In the genomic region with DNA sequence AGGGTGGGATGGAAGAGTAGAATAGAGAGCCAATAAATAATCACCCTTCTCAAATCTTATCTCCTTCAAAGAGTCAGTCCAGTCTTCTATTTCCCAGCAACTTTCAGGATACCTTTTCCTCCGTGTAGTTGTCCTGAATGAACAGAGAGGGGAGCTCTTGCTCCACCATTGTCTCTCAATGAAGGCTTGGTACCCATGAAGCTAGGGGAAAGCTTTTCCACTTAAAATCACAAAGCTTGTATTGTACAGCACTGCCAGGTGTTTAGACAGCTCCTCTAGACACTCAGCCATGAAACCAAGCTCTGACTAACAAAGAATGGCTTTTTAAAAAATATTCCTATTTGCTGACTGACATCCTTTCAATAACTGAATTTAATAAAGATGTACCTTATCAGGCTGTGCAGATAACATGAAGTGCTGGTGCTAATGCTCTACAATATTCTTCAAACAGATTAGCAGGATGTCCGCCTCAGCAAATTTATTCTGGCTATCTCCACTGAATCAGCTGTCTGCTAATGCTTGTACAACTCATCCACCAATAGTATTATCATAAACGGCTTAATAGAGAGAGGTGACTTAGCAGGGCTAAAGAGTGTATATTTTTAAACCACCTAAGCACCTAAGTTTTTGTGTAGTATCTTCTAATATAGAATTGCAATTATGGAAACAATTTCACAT, we compare ENCODE assay signal across 9 mouse cellular contexts.
DNase-seq lines count a peak whose midpoint lies in the region; ATAC-seq lines count a peak whose summit lies in the region.
"Had no signal": no experiment of that assay in that cellular context is flagged by ENCODE, and none has a peak within 500 bp of the region (broad histone marks: within the 10 kb centered on the region; RNA-seq: fewer than 3 reads in every experiment).

No protein-coding gene starts in this region.

- H3K4me1 ChIP-seq in embryonic facial prominence, embryonic 12.5 days = no peaks in the 10 kb centered on the region

- H3K27ac ChIP-seq in embryonic facial prominence, embryonic 12.5 days = no peak overlapping the region
- H3K27ac ChIP-seq: macrophage had no signal

- no peaks in the 10 kb centered on the region for H3K27me3 ChIP-seq in embryonic facial prominence, embryonic 12.5 days

- 36% methylated on average over 3 of the region's 3 CpGs for WGBS in embryonic facial prominence, embryonic 12.5 days

- ATAC-seq in embryonic facial prominence, embryonic 12.5 days (ENCODE audit: insufficient number of reproducible peaks, insufficient read depth, low FRiP score, low TSS enrichment) = 0 out of 2 replicates have a peak, but pooled peaks have one; percentile 35

- peak; percentile 4 for DNase-seq in adrenal gland, postnatal 14 days
- no peak for DNase-seq in adrenal gland, adult 8-10 months
- DNase-seq in 3T3-L1 (ENCODE audit: low read depth, low spot score) = peak; percentile 44
- DNase-seq in left cerebral cortex, postnatal 25 days (ENCODE audit: low spot score in 2 of 2) = peak; percentile 29 to 73
- DNase-seq in gastrocnemius, postnatal 14 days = no peak
- DNase-seq in spleen, postnatal 10 days (ENCODE audit: low spot score in 2 of 2) = no peak
- DNase-seq in spleen, postnatal 14 days (ENCODE audit: low spot score in 2 of 2) = no peak

- intact Hi-C loops in left cerebral cortex, postnatal 25 days (cut with DNase I) = no loop called here
- intact Hi-C loops in gastrocnemius, postnatal 14 days (cut with DNase I; ENCODE audit: low total_unique reads) = no loop called here

- no peak overlapping the region for H3K4me2 ChIP-seq in embryonic facial prominence, embryonic 12.5 days (replicated peaks)

- H3K9ac ChIP-seq in embryonic facial prominence, embryonic 12.5 days = no peak overlapping the region

- H3K4me3 ChIP-seq in embryonic facial prominence, embryonic 12.5 days = no peak overlapping the region

- H3K36me3 ChIP-seq in embryonic facial prominence, embryonic 12.5 days = no peaks in the 10 kb centered on the region

- no peaks in the 10 kb centered on the region for H3K9me3 ChIP-seq in embryonic facial prominence, embryonic 12.5 days

Comparison
In these comparisons a context has a peak if more than half of its experiments do, and no peak if none do; other contexts are left out.
1. DNase-seq: peak in adrenal gland, postnatal 14 days (single experiment), 3T3-L1 (single experiment) and left cerebral cortex, postnatal 25 days (2 of 2); none in adrenal gland, adult 8-10 months (single experiment), gastrocnemius, postnatal 14 days (single experiment), spleen, postnatal 10 days (0 of 2) and spleen, postnatal 14 days (0 of 2).